In the genomic region with DNA sequence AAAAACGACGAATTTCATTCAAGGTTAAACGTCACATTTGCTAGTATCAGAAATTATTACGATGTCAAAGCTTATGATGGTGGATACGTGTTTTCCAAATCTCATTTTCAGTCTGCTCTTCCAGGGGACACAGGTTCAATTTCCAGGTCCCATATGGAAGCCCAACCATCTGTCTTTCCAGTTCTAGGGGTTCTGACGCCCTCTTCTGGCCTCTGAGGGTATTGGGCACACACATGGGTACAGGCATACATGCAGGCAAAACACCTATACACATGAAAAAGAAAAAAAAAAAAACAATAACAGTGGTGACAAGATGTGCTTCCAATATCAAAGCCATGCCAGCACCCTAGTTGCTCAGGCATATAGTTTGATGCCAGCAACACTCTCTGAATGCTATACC, we compare ENCODE assay signal across 15 mouse cellular contexts. TPM values are rescaled to one million over a fixed set of nuclear protein-coding genes. Genes with fewer than 3 reads are reported as not detected.
A peak's percentile ranks its signal among the peaks of the same experiment; 100 is the strongest.
DNase-seq lines count a peak whose midpoint lies in the region; ATAC-seq and TF ChIP-seq lines count a peak whose summit lies in the region.
"Had no signal": no experiment of that assay in that cellular context is flagged by ENCODE, and none has a peak within 500 bp of the region (broad histone marks: within the 10 kb centered on the region; RNA-seq: fewer than 3 reads in every experiment).

No protein-coding gene starts in this region.

- H3K9ac ChIP-seq in kidney, postnatal 0 days (ENCODE audit: low read depth, low read length) = no peak overlapping the region
- H3K9ac ChIP-seq: forebrain, embryonic 12.5 days; heart, embryonic 13.5 days; liver, embryonic 15.5 days; stomach, embryonic 15.5 days had no signal

- H3K36me3 ChIP-seq in kidney, postnatal 0 days (ENCODE audit: insufficient read depth, low read length) = no peaks in the 10 kb centered on the region
- H3K36me3 ChIP-seq: forebrain, embryonic 12.5 days; heart, embryonic 13.5 days; liver, embryonic 15.5 days; stomach, embryonic 15.5 days had no signal

- 73% methylated on average over 6 of the region's 6 CpGs for WGBS in kidney, postnatal 0 days

- H3K9me3 ChIP-seq in kidney, postnatal 0 days (replicated peaks; ENCODE audit: low read length) = no peaks in the 10 kb centered on the region
- H3K9me3 ChIP-seq: forebrain, embryonic 12.5 days; heart, embryonic 13.5 days; liver, embryonic 15.5 days; stomach, embryonic 15.5 days had no signal

- peak; percentile 45 for TF ChIP-seq CTCF in kidney, postnatal 0 days (IDR thresholded peaks at IDR 0.05; ENCODE audit: low read depth)

- H3K4me3 ChIP-seq in kidney, postnatal 0 days (replicated peaks; ENCODE audit: low read depth, low read length) = no peak overlapping the region
- H3K4me3 ChIP-seq: forebrain, embryonic 12.5 days; heart, embryonic 13.5 days; liver, embryonic 15.5 days; stomach, embryonic 15.5 days had no signal

- 0 out of 2 replicates have a peak, but pooled peaks cover under 1% of the 10 kb centered on the region for H3K4me1 ChIP-seq in kidney, postnatal 0 days (replicated peaks; ENCODE audit: insufficient read depth, low read length)
- H3K4me1 ChIP-seq: liver, embryonic 15.5 days had no signal

- no peak for DNase-seq in kidney, postnatal 0 days (ENCODE audit: low spot score)
- DNase-seq in kidney, adult 11 months = no peak
- DNase-seq in A20 (ENCODE audit: low read depth, low spot score) (peak; percentile 20), ES-CJ7 (ENCODE audit: low read depth, low spot score) (peak; percentile 53)
- DNase-seq in adrenal gland, postnatal 25 days = peak; percentile 36
- no peak for DNase-seq in spleen, postnatal 4 days (ENCODE audit: low spot score in 2 of 2)
- DNase-seq in urinary bladder, postnatal 10 days (ENCODE audit: low spot score) = no peak
- DNase-seq: cerebellum, adult 9-11 months; kidney, adult 18-20 months; right cerebral cortex, postnatal 14 days; thymus, postnatal 25 days had no signal

- no peak overlapping the region for H3K4me2 ChIP-seq in kidney, postnatal 0 days (ENCODE audit: low read length)
- H3K4me2 ChIP-seq: forebrain, embryonic 12.5 days; heart, embryonic 13.5 days; liver, embryonic 15.5 days; stomach, embryonic 15.5 days had no signal

- no peak overlapping the region for H3K27ac ChIP-seq in kidney, postnatal 0 days
- H3K27ac ChIP-seq: forebrain, embryonic 12.5 days; heart, embryonic 13.5 days; liver, embryonic 15.5 days; stomach, embryonic 15.5 days had no signal

- H3K27me3 ChIP-seq in kidney, postnatal 0 days (ENCODE audit: insufficient read depth, low read length) = no peaks in the 10 kb centered on the region
- H3K27me3 ChIP-seq: forebrain, embryonic 12.5 days; stomach, embryonic 15.5 days had no signal

- no peak for ATAC-seq in kidney, postnatal 0 days (replicated peaks; ENCODE audit: low FRiP score, low read depth)

RNA-seq across cellular contexts. Expression of gene Nepro, which starts 30.4 kb away (rescaled TPM):
- 5.1 and 5.3 TPM in 2 replicates for polyA plus RNA-seq in kidney, postnatal 0 days (2015; fragmentation: Nextera tagmentation; extraction: Ambion mirVana)
- total RNA-seq in adrenal gland, postnatal 25 days (2021) = 10.5 and 10.7 TPM in 2 replicates

RNA-seq across cellular contexts. Expression of gene Gtpbp8, which starts 52.5 kb away (rescaled TPM):
- 30.5 and 30.6 TPM in 2 replicates for polyA plus RNA-seq in kidney, postnatal 0 days (2015; fragmentation: Nextera tagmentation; extraction: Ambion mirVana)
- total RNA-seq in adrenal gland, postnatal 25 days (2021) = 19.8 and 24.2 TPM in 2 replicates

Comparison
In these comparisons a context has a peak if more than half of its experiments do, and no peak if none do; other contexts are left out.
1. DNase-seq: peak in A20 (single experiment), ES-CJ7 (single experiment) and adrenal gland, postnatal 25 days (single experiment); none in kidney, postnatal 0 days (single experiment), kidney, adult 11 months (single experiment), spleen, postnatal 4 days (0 of 2) and urinary bladder, postnatal 10 days (single experiment).